Mouse (Mus musculus): ENCODE measurements around the gene Slc7a11. TPM values are rescaled to one million over a fixed set of nuclear protein-coding genes. Genes with fewer than 3 reads are reported as not detected.

Slc7a11 gene
- total and polyA plus RNA-seq, 3 experiments, result 0.03 to 0.98 (median 0.38) TPM

GRCm38 (mm10) chr3:50300002-50300951 is 143.1 kb downstream of the Slc7a11 start:
- H3K9me3 ChIP-seq (replicated peaks), result 0 out of 2 replicates have a peak, but pooled peaks cover 4% of the 10 kb centered on the region
- H3K27me3 ChIP-seq (ENCODE audit: insufficient read depth, low read length), result no peaks in the 10 kb centered on the region
- no peaks in the 10 kb centered on the region for H3K36me3 ChIP-seq (replicated peaks)
- DNase-seq (ENCODE audit: low spot score) (no peak), ATAC-seq (ENCODE audit: extremely low read depth, insufficient number of reproducible peaks, low FRiP score, poor library complexity, severe bottlenecking) (no peak)
- TF ChIP-seq CTCF (IDR thresholded peaks at IDR 0.05; ENCODE audit: low read depth, low read length), result no peak
- no peak for TF ChIP-seq GATA1 (IDR thresholded peaks at IDR 0.05; ENCODE audit: borderline replicate concordance, low read length)
- no peak for TF ChIP-seq TAL1 (conservative IDR thresholded peaks at IDR 0.05; ENCODE audit: low read depth, low read length)
- TF ChIP-seq GATA2 (IDR thresholded peaks at IDR 0.05; ENCODE audit: borderline replicate concordance, low read depth, low read length), result no peak
- TF ChIP-seq POLR2AphosphoS5 (IDR thresholded peaks at IDR 0.05; ENCODE audit: insufficient replicate concordance, low read depth, low read length), result no peak
- H3K4me1 ChIP-seq (ENCODE audit: insufficient read depth, low read depth, low read length), result no peaks in the 10 kb centered on the region
- H3K4me3 ChIP-seq (ENCODE audit: low read depth, low read length), result no peak overlapping the region

GRCm38 (mm10) chr3:50298366-50298991 is 144.9 kb downstream of the Slc7a11 start:
- no peaks in the 10 kb centered on the region for H3K27me3 ChIP-seq (ENCODE audit: insufficient read depth, low read length)
- no peaks in the 10 kb centered on the region for H3K4me1 ChIP-seq (ENCODE audit: insufficient read depth, low read depth, low read length)
- no peaks in the 10 kb centered on the region for H3K36me3 ChIP-seq (replicated peaks)
- no peak for DNase-seq (ENCODE audit: low spot score)
- 0 out of 2 replicates have a peak, but pooled peaks cover 4% of the 10 kb centered on the region for H3K9me3 ChIP-seq (replicated peaks)
- ATAC-seq (ENCODE audit: extremely low read depth, insufficient number of reproducible peaks, low FRiP score, poor library complexity, severe bottlenecking), result no peak
- no peak overlapping the region for H3K4me3 ChIP-seq (ENCODE audit: low read depth, low read length)
- no peak for TF ChIP-seq TAL1 (conservative IDR thresholded peaks at IDR 0.05; ENCODE audit: low read depth, low read length)
- no peak for TF ChIP-seq POLR2AphosphoS5 (IDR thresholded peaks at IDR 0.05; ENCODE audit: insufficient replicate concordance, low read depth, low read length)
- no peak for TF ChIP-seq GATA1 (IDR thresholded peaks at IDR 0.05; ENCODE audit: borderline replicate concordance, low read length)
- TF ChIP-seq GATA2 (IDR thresholded peaks at IDR 0.05; ENCODE audit: borderline replicate concordance, low read depth, low read length), result no peak
- TF ChIP-seq CTCF (IDR thresholded peaks at IDR 0.05; ENCODE audit: low read depth, low read length), result no peak

- TF ChIP-seq POLR2AphosphoS5 (IDR thresholded peaks at IDR 0.05; ENCODE audit: insufficient replicate concordance, low read depth, low read length) (no peak), GATA2 (IDR thresholded peaks at IDR 0.05; ENCODE audit: borderline replicate concordance, low read depth, low read length) (no peak), CTCF (IDR thresholded peaks at IDR 0.05; ENCODE audit: low read depth, low read length) (no peak), GATA1 (IDR thresholded peaks at IDR 0.05; ENCODE audit: borderline replicate concordance, low read length) (no peak)
- no peak for DNase-seq (ENCODE audit: low spot score)
- Histone ChIP-seq H3K4me3 (ENCODE audit: low read depth, low read length) (no peak overlapping the region), H3K27me3 (ENCODE audit: insufficient read depth, low read length) (no peaks in the 10 kb centered on the region), H3K36me3 (replicated peaks) (no peaks in the 10 kb centered on the region), H3K4me1 (ENCODE audit: insufficient read depth, low read depth, low read length) (no peaks in the 10 kb centered on the region), H3K9me3 (replicated peaks) (0 out of 2 replicates have a peak, but pooled peaks cover 4% of the 10 kb centered on the region)
- ATAC-seq (ENCODE audit: extremely low read depth, insufficient number of reproducible peaks, low FRiP score, poor library complexity, severe bottlenecking), result no peak
These were observed 146.5 kb downstream of the Slc7a11 start for GRCm38 (mm10) chr3:50296956-50297355.

GRCm38 (mm10) chr3:50275023-50275422 is 168.4 kb downstream of the Slc7a11 start:
- no peaks in the 10 kb centered on the region for H3K36me3 ChIP-seq (replicated peaks)
- DNase-seq (ENCODE audit: low spot score) (no peak), ATAC-seq (ENCODE audit: extremely low read depth, insufficient number of reproducible peaks, low FRiP score, poor library complexity, severe bottlenecking) (no peak)
- H3K9me3 ChIP-seq (replicated peaks), result no peaks in the 10 kb centered on the region
- TF ChIP-seq GATA1 (IDR thresholded peaks at IDR 0.05; ENCODE audit: borderline replicate concordance, low read length) (no peak), TAL1 (conservative IDR thresholded peaks at IDR 0.05; ENCODE audit: low read depth, low read length) (no peak), CTCF (IDR thresholded peaks at IDR 0.05; ENCODE audit: low read depth, low read length) (no peak), POLR2AphosphoS5 (IDR thresholded peaks at IDR 0.05; ENCODE audit: insufficient replicate concordance, low read depth, low read length) (no peak), GATA2 (IDR thresholded peaks at IDR 0.05; ENCODE audit: borderline replicate concordance, low read depth, low read length) (no peak)
- H3K4me1 ChIP-seq (ENCODE audit: insufficient read depth, low read depth, low read length), result no peaks in the 10 kb centered on the region
- no peak overlapping the region for H3K4me3 ChIP-seq (ENCODE audit: low read depth, low read length)
- H3K27me3 ChIP-seq (ENCODE audit: insufficient read depth, low read length), result no peaks in the 10 kb centered on the region

GRCm38 (mm10) chr3:50272222-50272621 is 171.2 kb downstream of the Slc7a11 start:
- ATAC-seq (ENCODE audit: extremely low read depth, insufficient number of reproducible peaks, low FRiP score, poor library complexity, severe bottlenecking) (no peak), DNase-seq (ENCODE audit: low spot score) (no peak)
- Histone ChIP-seq H3K9me3 (replicated peaks) (no peaks in the 10 kb centered on the region), H3K27me3 (ENCODE audit: insufficient read depth, low read length) (no peaks in the 10 kb centered on the region), H3K4me1 (ENCODE audit: insufficient read depth, low read depth, low read length) (no peaks in the 10 kb centered on the region), H3K4me3 (ENCODE audit: low read depth, low read length) (no peak overlapping the region), H3K36me3 (replicated peaks) (no peaks in the 10 kb centered on the region)
- TF ChIP-seq GATA2 (IDR thresholded peaks at IDR 0.05; ENCODE audit: borderline replicate concordance, low read depth, low read length) (no peak), CTCF (IDR thresholded peaks at IDR 0.05; ENCODE audit: low read depth, low read length) (no peak), POLR2AphosphoS5 (IDR thresholded peaks at IDR 0.05; ENCODE audit: insufficient replicate concordance, low read depth, low read length) (no peak), GATA1 (IDR thresholded peaks at IDR 0.05; ENCODE audit: borderline replicate concordance, low read length) (no peak), TAL1 (conservative IDR thresholded peaks at IDR 0.05; ENCODE audit: low read depth, low read length) (no peak)

- TF ChIP-seq CTCF (IDR thresholded peaks at IDR 0.05; ENCODE audit: low read depth, low read length) (no peak), POLR2AphosphoS5 (IDR thresholded peaks at IDR 0.05; ENCODE audit: insufficient replicate concordance, low read depth, low read length) (no peak), TAL1 (conservative IDR thresholded peaks at IDR 0.05; ENCODE audit: low read depth, low read length) (no peak), GATA2 (IDR thresholded peaks at IDR 0.05; ENCODE audit: borderline replicate concordance, low read depth, low read length) (no peak), GATA1 (IDR thresholded peaks at IDR 0.05; ENCODE audit: borderline replicate concordance, low read length) (no peak)
- Histone ChIP-seq H3K4me3 (ENCODE audit: low read depth, low read length) (no peak overlapping the region), H3K27me3 (ENCODE audit: insufficient read depth, low read length) (no peaks in the 10 kb centered on the region), H3K4me1 (ENCODE audit: insufficient read depth, low read depth, low read length) (no peaks in the 10 kb centered on the region), H3K9me3 (replicated peaks) (no peaks in the 10 kb centered on the region), H3K36me3 (replicated peaks) (no peaks in the 10 kb centered on the region)
- ATAC-seq (ENCODE audit: extremely low read depth, insufficient number of reproducible peaks, low FRiP score, poor library complexity, severe bottlenecking) (no peak), DNase-seq (ENCODE audit: low spot score) (no peak)
These were observed 173.7 kb downstream of the Slc7a11 start for GRCm38 (mm10) chr3:50269680-50270079.
